Mouse (Mus musculus): ENCODE measurements around the gene Olfr61. TPM values are rescaled to one million over a fixed set of nuclear protein-coding genes. Genes with fewer than 3 reads are reported as not detected.
"Not testable (repeated sequence)": the region's sequence is repeated elsewhere in the genome, so short reads cannot be mapped to it uniquely, and the experiment has no call there.

Olfr61 gene
- total RNA-seq (2014; rRNA removed; ENCODE audit: low replicate concordance) (not detected in 2 replicates), polyA plus RNA-seq (2015; fragmentation: Nextera tagmentation; extraction: Ambion mirVana) (not detected in 2 replicates)

DNA sequence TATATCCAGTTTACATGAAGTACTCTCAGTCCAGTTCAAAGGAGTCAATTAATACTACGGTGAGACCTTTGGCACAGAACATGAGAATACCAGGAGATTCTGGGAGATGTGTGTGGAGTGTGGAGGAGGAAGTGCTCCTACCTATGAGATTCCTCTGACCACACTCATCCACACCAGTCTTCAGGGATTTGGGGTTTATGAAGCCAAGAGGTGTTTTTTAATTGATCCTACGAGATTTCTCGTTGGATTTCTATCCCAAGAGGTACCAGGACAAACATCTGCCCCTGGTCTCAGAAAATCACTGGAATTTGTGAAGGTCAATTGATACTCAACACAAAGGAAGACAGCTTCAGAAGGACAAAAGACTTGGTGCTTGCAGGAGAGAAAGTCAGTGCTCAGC lies at the start of gene Olfr61:
Gene Olfr61, plus strand, starts transcription at position 301 of the 400 bp plus-strand sequence.
- not testable (repeated sequence) for H3K27ac ChIP-seq (ENCODE audit: low read depth); H3K4me1 ChIP-seq (ENCODE audit: control insufficient read depth, insufficient read depth); H3K36me3 ChIP-seq (replicated peaks; ENCODE audit: control insufficient read depth, insufficient read depth, low read length); H3K9me3 ChIP-seq (replicated peaks; ENCODE audit: control insufficient read depth, low read length); H3K27me3 ChIP-seq (ENCODE audit: control insufficient read depth, insufficient read depth, low read length); H3K4me3 ChIP-seq (ENCODE audit: low read depth, low read length); H3K4me2 ChIP-seq (ENCODE audit: low read depth, low read length); DNase-seq (ENCODE audit: low spot score); ATAC-seq (ENCODE audit: insufficient read depth, low read depth); H3K9ac ChIP-seq (replicated peaks; ENCODE audit: low read depth, low read length)
- 64% methylated on average over 3 of the region's 3 CpGs for WGBS

DNA sequence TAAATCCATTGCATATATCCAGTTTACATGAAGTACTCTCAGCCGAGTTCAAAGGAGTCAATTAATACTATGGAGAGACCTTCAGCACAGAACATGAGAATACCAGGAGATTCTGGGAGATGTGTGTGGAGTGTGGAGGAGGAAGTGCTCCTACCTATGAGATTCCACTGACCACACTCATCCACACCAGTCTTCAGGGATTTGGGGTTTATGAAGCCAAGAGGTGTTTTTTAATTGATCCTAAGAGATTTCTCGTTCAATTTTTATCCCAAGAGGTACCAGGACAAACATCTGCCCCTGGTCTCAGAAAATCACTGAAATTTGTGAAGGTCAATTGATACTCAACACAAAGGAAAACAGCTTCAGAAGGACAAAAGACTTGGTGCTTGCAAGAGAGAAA lies 27.8 kb upstream of the Olfr61 start, which contains the start of gene Olfr46:
Gene Olfr46, plus strand, starts transcription at position 301 of the 400 bp plus-strand sequence.
- not testable (repeated sequence) for H3K27me3 ChIP-seq (ENCODE audit: control insufficient read depth, insufficient read depth, low read length); H3K9me3 ChIP-seq (replicated peaks; ENCODE audit: control insufficient read depth, low read length); ATAC-seq (ENCODE audit: insufficient read depth, low read depth); DNase-seq (ENCODE audit: low spot score); H3K9ac ChIP-seq (replicated peaks; ENCODE audit: low read depth, low read length); H3K4me3 ChIP-seq (ENCODE audit: low read depth, low read length); H3K4me1 ChIP-seq (ENCODE audit: control insufficient read depth, insufficient read depth); H3K36me3 ChIP-seq (replicated peaks; ENCODE audit: control insufficient read depth, insufficient read depth, low read length); H3K4me2 ChIP-seq (ENCODE audit: low read depth, low read length); H3K27ac ChIP-seq (ENCODE audit: low read depth)
- WGBS = 59% methylated on average over 2 of the region's 2 CpGs

DNA sequence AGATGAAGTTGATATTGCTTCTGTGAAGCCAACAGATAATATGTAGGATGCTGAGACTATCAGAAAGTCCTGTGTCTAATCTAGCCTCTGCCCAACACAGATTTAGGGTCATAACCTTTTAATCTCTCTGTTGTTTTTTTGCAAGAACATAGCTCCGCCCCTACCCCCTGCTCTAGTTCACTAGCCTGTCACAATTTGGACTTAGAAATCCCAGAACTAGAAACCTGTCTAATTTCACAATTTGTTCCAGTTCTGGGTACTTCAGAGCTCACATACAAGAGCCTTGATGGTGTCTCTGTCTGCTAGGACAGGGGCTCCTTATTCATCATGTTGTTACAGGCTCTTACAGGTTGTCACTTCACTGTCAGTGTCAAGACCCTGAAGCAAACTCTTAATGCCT lies 1.8 kb downstream of the Olfr61 start:
- H3K9ac ChIP-seq (replicated peaks; ENCODE audit: low read depth, low read length) = no peak overlapping the region
- TF ChIP-seq EP300 (IDR thresholded peaks at IDR 0.05; ENCODE audit: low read depth) (no peak), CTCF (IDR thresholded peaks at IDR 0.05; ENCODE audit: low read depth) (no peak)
- no peaks in the 10 kb centered on the region for H3K27me3 ChIP-seq (ENCODE audit: control insufficient read depth, insufficient read depth, low read length)
- H3K4me3 ChIP-seq (ENCODE audit: low read depth, low read length) = no peak overlapping the region
- 37% methylated on average over 1 of the region's 1 CpGs for WGBS
- H3K36me3 ChIP-seq (replicated peaks; ENCODE audit: control insufficient read depth, insufficient read depth, low read length) = no peaks in the 10 kb centered on the region
- no peak for ATAC-seq (ENCODE audit: insufficient read depth, low read depth)
- H3K27ac ChIP-seq (ENCODE audit: low read depth) = no peak overlapping the region
- no peak overlapping the region for H3K4me2 ChIP-seq (ENCODE audit: low read depth, low read length)
- no peak for DNase-seq (ENCODE audit: low spot score)
- H3K9me3 ChIP-seq (replicated peaks; ENCODE audit: control insufficient read depth, low read length) = no peaks in the 10 kb centered on the region
- no peaks in the 10 kb centered on the region for H3K4me1 ChIP-seq (ENCODE audit: control insufficient read depth, insufficient read depth)

DNA sequence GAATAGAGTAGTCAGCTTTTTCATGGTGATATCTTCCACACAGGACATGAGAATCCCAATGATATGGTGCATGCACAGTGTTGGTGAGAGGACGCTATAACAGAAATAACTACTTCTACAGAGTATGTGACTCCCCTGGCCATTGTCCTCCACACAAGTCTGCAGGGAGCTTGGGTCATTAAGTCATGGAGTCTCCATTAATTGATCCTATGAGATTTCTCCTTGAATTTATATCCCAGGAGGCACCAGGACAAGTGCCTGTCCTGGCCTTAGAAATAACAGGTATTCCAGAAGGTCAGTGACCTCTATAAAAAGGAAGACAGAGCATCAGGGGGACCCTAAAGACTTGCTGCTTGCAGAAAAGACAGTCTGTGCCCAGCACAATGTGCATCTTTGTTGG lies 17.4 kb downstream of the Olfr61 start, which contains the start of gene Olfr53:
Gene Olfr53, plus strand, starts transcription at position 301 of the 400 bp plus-strand sequence.
- Histone ChIP-seq H3K27me3 (ENCODE audit: control insufficient read depth, insufficient read depth, low read length) (no peaks in the 10 kb centered on the region), H3K4me2 (ENCODE audit: low read depth, low read length) (no peak within 1 kb of the TSS), H3K9ac (replicated peaks; ENCODE audit: low read depth, low read length) (no peak within 1 kb of the TSS), H3K36me3 (replicated peaks; ENCODE audit: control insufficient read depth, insufficient read depth, low read length) (no peaks in the 10 kb centered on the region), H3K27ac (ENCODE audit: low read depth) (no peak within 1 kb of the TSS), H3K4me1 (ENCODE audit: control insufficient read depth, insufficient read depth) (no peaks in the 10 kb centered on the region), H3K9me3 (replicated peaks; ENCODE audit: control insufficient read depth, low read length) (no peaks in the 10 kb centered on the region), H3K4me3 (ENCODE audit: low read depth, low read length) (no peak within 1 kb of the TSS)
- DNase-seq (ENCODE audit: low spot score) (no peak), ATAC-seq (ENCODE audit: insufficient read depth, low read depth) (no peak)
- 59% methylated on average over 1 of the region's 1 CpGs for WGBS
- TF ChIP-seq EP300 (IDR thresholded peaks at IDR 0.05; ENCODE audit: low read depth) = no peak
- TF ChIP-seq CTCF (IDR thresholded peaks at IDR 0.05; ENCODE audit: low read depth) = no peak

DNA sequence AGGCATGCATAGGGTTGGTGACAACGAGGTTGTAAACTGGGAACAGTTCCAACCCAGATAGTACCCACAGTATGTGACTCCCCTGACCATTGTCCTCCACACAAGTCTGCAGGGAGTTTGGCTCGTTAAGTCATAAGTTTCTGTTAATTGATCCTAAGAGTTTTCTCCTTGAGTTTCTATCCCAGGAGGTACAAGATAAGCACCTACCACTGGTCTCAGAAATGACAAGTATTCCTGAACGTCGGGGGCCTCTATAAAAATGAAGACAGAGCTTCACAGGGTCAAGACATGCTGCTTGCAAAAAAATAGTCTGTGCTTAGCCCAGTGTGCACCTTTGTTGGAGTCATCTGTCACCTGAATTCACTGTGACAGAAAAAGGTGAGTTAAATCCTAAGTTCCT lies 30.9 kb downstream of the Olfr61 start, which contains the start of gene Olfr539:
Gene Olfr539, plus strand, starts transcription at position 301 of the 400 bp plus-strand sequence.
- no peaks in the 10 kb centered on the region for H3K36me3 ChIP-seq (replicated peaks; ENCODE audit: control insufficient read depth, insufficient read depth, low read length)
- ATAC-seq (ENCODE audit: insufficient read depth, low read depth) = no peak
- TF ChIP-seq CTCF (IDR thresholded peaks at IDR 0.05; ENCODE audit: low read depth) = no peak
- no peak for TF ChIP-seq EP300 (IDR thresholded peaks at IDR 0.05; ENCODE audit: low read depth)
- H3K9me3 ChIP-seq (replicated peaks; ENCODE audit: control insufficient read depth, low read length) = no peaks in the 10 kb centered on the region
- H3K9ac ChIP-seq (replicated peaks; ENCODE audit: low read depth, low read length) = no peak within 1 kb of the TSS
- H3K4me1 ChIP-seq (ENCODE audit: control insufficient read depth, insufficient read depth) = no peaks in the 10 kb centered on the region
- WGBS = 52% methylated on average over 4 of the region's 4 CpGs
- no peak for DNase-seq (ENCODE audit: low spot score)
- no peak within 1 kb of the TSS for H3K27ac ChIP-seq (ENCODE audit: low read depth)
- H3K4me2 ChIP-seq (ENCODE audit: low read depth, low read length) = no peak within 1 kb of the TSS
- no peak within 1 kb of the TSS for H3K4me3 ChIP-seq (ENCODE audit: low read depth, low read length)
- H3K27me3 ChIP-seq (ENCODE audit: control insufficient read depth, insufficient read depth, low read length) = no peaks in the 10 kb centered on the region

DNA sequence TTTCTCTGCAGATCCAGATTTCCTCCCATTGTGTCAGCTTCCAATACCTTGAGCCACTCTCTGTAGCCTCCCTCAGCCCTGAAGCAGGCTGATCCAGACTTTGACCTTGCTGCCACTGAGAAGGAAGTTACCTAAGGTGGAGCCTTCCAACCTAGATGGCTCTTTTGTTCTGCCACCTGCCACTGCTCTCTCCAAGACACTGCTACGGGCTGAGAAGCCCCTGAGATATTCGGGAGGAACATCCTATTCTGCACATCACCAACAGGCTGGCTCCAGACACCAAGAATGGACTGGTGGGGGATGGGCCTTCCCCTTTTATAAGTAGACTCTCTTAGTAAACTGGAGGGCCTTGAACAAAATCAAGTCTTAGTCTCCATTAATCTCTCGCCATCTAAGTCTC lies 41.9 kb downstream of the Olfr61 start:
- not testable (repeated sequence) for H3K27ac ChIP-seq (ENCODE audit: low read depth); H3K4me1 ChIP-seq (ENCODE audit: control insufficient read depth, insufficient read depth); H3K27me3 ChIP-seq (ENCODE audit: control insufficient read depth, insufficient read depth, low read length); H3K9me3 ChIP-seq (replicated peaks; ENCODE audit: control insufficient read depth, low read length); H3K4me3 ChIP-seq (ENCODE audit: low read depth, low read length); DNase-seq (ENCODE audit: low spot score); ATAC-seq (ENCODE audit: insufficient read depth, low read depth); H3K36me3 ChIP-seq (replicated peaks; ENCODE audit: control insufficient read depth, insufficient read depth, low read length); H3K9ac ChIP-seq (replicated peaks; ENCODE audit: low read depth, low read length); H3K4me2 ChIP-seq (ENCODE audit: low read depth, low read length)
- 63% methylated on average over 3 of the region's 3 CpGs for WGBS
